Mouse (Mus musculus) myocyte (in vitro differentiated cells): ENCODE data around the gene Hpdl. TPM values are rescaled to one million over a fixed set of nuclear protein-coding genes. Genes with fewer than 3 reads are reported as not detected.
"Not testable (repeated sequence)": the region's sequence is repeated elsewhere in the genome, so short reads cannot be mapped to it uniquely, and the experiment has no call there.

Source experiments
- H3K27me3 ChIP-seq: one replicate; pipeline ENCODE4 v1.6.1; 2011; ENCODE audit not compliant: control insufficient read depth, insufficient read depth, insufficient read length
- H3K36me3 ChIP-seq: one replicate; pipeline ENCODE4 v1.6.1; 2011; ENCODE audit not compliant: control insufficient read depth, insufficient read depth
- H3K4me2 ChIP-seq: one replicate; pipeline ENCODE4 v1.6.1; 2011; ENCODE audit warnings: low read depth, control low read depth
- H3K4me3 ChIP-seq: one replicate; pipeline ENCODE4 v1.5.1; 2011; ENCODE audit warnings: mild to moderate bottlenecking, control low read depth, moderate library complexity
- H3K79me2 ChIP-seq: one replicate; pipeline ENCODE4 v1.6.1; 2011; ENCODE audit not compliant: control insufficient read depth, insufficient read depth
- H3ac ChIP-seq: one replicate; pipeline ENCODE4 v1.6.1; 2011; ENCODE audit not compliant: control insufficient read depth, insufficient read length
- CEBPB ChIP-seq: IDR thresholded peaks from 2 replicates; pipeline ENCODE4 v1.6.1; 2011; ENCODE audit warnings: mild to moderate bottlenecking, moderate library complexity; ENCODE audit not compliant: poor library complexity, insufficient read depth, severe bottlenecking
- E2F4 ChIP-seq: IDR thresholded peaks from one replicate; pipeline ENCODE4 v1.6.1; 2011; ENCODE audit warnings: mild to moderate bottlenecking, control low read depth, moderate library complexity; ENCODE audit not compliant: insufficient read depth
- MAX ChIP-seq: IDR thresholded peaks from one replicate; pipeline ENCODE4 v1.6.1; 2011; ENCODE audit warnings: low read depth, mild to moderate bottlenecking, control low read depth
- MYOD1 ChIP-seq, 3 experiments: IDR thresholded peaks; one replicate each; pipeline ENCODE4 v1.6.1; 2011; ENCODE audit warnings: control low read depth in 2 of 3, low read depth in 2 of 3, mild to moderate bottlenecking in 2 of 3, moderate library complexity in 1 of 3; ENCODE audit not compliant: insufficient read length in 2 of 3, control insufficient read depth in 1 of 3
- MYOG ChIP-seq, 3 experiments: IDR thresholded peaks; one replicate each; pipeline ENCODE4 v1.6.1; 2011; ENCODE audit warnings: control low read depth in 2 of 3, low read depth in 2 of 3, mild to moderate bottlenecking in 2 of 3; ENCODE audit not compliant: insufficient read length in 2 of 3, control insufficient read depth in 1 of 3, insufficient read depth in 1 of 3
- POLR2A ChIP-seq: IDR thresholded peaks from one replicate; pipeline ENCODE4 v1.6.1; 2011; ENCODE audit warnings: low read depth, mild to moderate bottlenecking, control low read depth, moderate library complexity; ENCODE audit not compliant: insufficient read length
- POLR2AphosphoS2 ChIP-seq: IDR thresholded peaks from one replicate; pipeline ENCODE4 v1.6.1; 2011; ENCODE audit warnings: low read depth, control low read depth; ENCODE audit not compliant: insufficient read length
- REST ChIP-seq: IDR thresholded peaks from one replicate; pipeline ENCODE4 v1.6.1; 2011; ENCODE audit warnings: mild to moderate bottlenecking, control low read depth, moderate library complexity; ENCODE audit not compliant: insufficient read depth, insufficient read length
- SRF ChIP-seq: IDR thresholded peaks from one replicate; pipeline ENCODE4 v1.6.1; 2011; ENCODE audit warnings: low read depth; ENCODE audit not compliant: control insufficient read depth, insufficient read length
- TCF12 ChIP-seq: IDR thresholded peaks from one replicate; pipeline ENCODE4 v1.6.1; 2011; ENCODE audit warnings: mild to moderate bottlenecking, control low read depth; ENCODE audit not compliant: poor library complexity, insufficient read depth, severe bottlenecking
- TCF3 ChIP-seq: IDR thresholded peaks from one replicate; pipeline ENCODE4 v1.6.1; 2011; ENCODE audit warnings: low read depth, control low read depth; ENCODE audit not compliant: insufficient read length
- USF1 ChIP-seq: IDR thresholded peaks from one replicate; pipeline ENCODE4 v1.6.1; 2011; ENCODE audit warnings: low read depth, mild to moderate bottlenecking, control low read depth, moderate library complexity
- polyA plus RNA-seq: library from polyadenylated mRNA; unstranded; fragments of >200 nt; fragmentation: generic; extraction: Trizol; gene quantifications from one replicate; pipeline ENCODE4 v1.2.1, GENCODE M21; 2012; ENCODE audit warnings: missing spikeins

The Hpdl gene
- polyA plus RNA-seq, 1 experiment, result 1.5 TPM

DNA sequence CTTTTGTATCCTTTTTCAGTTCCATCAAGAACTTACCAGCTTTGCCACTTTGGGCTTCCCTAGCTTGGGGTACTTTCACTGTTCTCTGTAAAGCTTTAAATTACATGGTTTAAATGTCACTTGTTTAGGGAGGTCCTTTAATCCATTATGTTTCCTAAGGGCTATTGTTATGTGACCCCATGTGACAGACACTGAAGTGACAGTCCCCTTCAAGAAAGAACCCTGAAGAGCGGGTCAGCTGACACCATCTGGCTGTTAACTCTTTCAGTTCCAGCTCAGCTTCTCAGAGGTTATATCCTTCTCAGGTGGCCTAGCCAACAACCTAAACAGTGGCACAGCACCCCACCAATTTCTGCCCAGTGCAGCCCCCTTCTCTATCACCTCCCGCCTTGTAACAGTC lies 32.8 kb upstream of the Hpdl start:
- no peak for TF ChIP-seq MYOD1 (IDR thresholded peaks at IDR 0.05; ENCODE audit: control insufficient read depth in 1 of 3, insufficient read length in 2 of 3, low read depth in 2 of 3)
- no peak for TF ChIP-seq CEBPB
- TF ChIP-seq MYOG (IDR thresholded peaks at IDR 0.05; ENCODE audit: control insufficient read depth in 1 of 3, insufficient read depth in 1 of 3, insufficient read length in 2 of 3, low read depth in 2 of 3), result no peak
- no peak for TF ChIP-seq SRF
- TF ChIP-seq REST, result no peak
- TF ChIP-seq POLR2AphosphoS2, result no peak
- TF ChIP-seq USF1, result no peak
- no peak for TF ChIP-seq E2F4
- no peak for TF ChIP-seq POLR2A
- Histone ChIP-seq H3ac (no peak overlapping the region), H3K27me3 (peaks cover 44% of the 10 kb centered on the region), H3K4me3 (no peak overlapping the region), H3K79me2 (no peaks in the 10 kb centered on the region), H3K36me3 (no peaks in the 10 kb centered on the region), H3K4me2 (no peak overlapping the region)

DNA sequence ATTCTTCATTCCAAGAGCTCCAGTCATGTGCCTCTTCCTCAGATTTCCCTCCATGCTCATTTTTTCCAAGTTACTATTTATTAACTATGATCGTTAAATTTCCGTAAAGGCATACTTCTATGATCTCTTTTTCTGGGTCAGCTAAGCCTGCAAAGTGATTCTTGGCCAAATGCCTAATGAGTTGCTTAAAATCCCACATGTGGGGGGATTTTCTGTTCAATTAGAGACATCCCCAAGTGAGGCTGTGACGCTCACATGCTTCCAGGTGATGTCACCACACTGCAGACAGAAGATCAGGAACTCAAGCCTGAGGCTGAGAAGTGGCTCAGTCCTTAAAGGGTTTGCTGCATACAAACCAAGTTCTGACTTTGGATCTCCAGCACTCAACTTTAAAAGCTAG lies 28.4 kb upstream of the Hpdl start:
- no peak for TF ChIP-seq E2F4
- H3K4me3 ChIP-seq, result no peak overlapping the region
- H3K27me3 ChIP-seq, result peaks cover 43% of the 10 kb centered on the region
- H3ac ChIP-seq, result no peak overlapping the region
- no peak overlapping the region for H3K4me2 ChIP-seq
- H3K36me3 ChIP-seq, result no peaks in the 10 kb centered on the region
- H3K79me2 ChIP-seq, result no peaks in the 10 kb centered on the region

DNA sequence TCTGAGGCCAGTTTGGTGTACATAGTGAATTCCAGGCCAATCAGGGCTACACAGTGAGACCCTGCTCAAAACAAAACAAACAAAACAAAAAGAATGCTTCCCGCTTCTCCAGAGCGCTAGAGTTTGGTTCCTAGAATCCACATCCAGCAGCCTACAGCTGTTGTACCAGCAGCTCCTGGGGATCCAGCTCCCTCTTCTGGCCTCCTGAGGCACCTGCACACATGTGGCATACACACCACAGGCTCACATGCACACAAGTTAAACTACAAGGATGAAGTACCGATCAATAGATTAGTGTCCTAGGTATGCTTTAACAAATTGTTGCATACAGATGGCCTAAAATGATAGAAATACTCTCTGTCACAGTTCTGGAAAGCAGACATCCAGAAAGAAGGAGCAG lies 22.8 kb upstream of the Hpdl start:
- Histone ChIP-seq H3K36me3 (no peaks in the 10 kb centered on the region), H3K4me2 (no peak overlapping the region), H3ac (no peak overlapping the region), H3K79me2 (no peaks in the 10 kb centered on the region), H3K27me3 (peaks cover 34% of the 10 kb centered on the region), H3K4me3 (no peak overlapping the region)
- TF ChIP-seq TCF12 (no peak), E2F4 (no peak), TCF3 (no peak), CEBPB (no peak), MAX (no peak)

DNA sequence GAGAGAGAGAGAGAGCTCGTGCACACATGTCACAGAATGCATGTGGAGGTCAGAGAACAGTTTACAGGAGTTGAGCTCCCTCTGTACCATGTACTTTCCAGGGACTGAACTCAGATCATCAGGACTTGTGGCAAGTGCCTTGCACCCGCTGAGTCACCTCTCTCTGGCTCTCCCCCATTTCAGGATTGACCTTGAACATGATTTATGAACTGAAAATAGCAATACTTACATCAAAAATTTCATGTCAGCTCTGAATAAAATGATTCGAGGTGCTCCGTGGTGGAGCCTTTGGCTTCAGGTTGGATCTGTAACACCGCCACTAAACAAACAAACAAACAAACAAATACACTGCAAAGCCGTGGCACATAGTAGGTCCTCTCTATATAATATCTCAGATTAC lies 19.3 kb upstream of the Hpdl start:
- Histone ChIP-seq H3K36me3 (no peaks in the 10 kb centered on the region), H3K4me3 (no peak overlapping the region)

DNA sequence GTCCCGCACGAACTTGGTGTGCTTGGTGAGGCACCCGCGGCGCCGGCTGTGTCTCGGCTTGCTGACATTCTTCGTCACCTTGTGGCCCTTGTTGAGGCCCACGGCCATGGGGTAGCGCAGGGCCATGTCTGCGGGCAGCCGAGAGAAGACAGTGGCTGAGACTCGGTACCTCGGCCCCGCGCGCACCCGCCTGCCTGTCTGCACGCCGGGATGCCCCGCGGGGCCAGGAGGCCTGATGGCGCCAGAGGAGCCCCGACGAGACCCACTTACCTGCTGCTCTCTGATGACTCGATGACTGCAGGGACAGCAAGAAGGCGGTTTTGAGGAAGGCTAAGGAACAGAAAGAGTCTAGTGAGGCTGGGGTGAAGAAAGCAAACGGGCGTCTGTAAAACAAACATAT lies 18.6 kb upstream of the Hpdl start:
- H3ac ChIP-seq, H3K4me2 ChIP-seq, H3K36me3 ChIP-seq, H3K4me3 ChIP-seq, H3K79me2 ChIP-seq: not testable (repeated sequence)
- peaks cover 20% of the 10 kb centered on the region for H3K27me3 ChIP-seq

More for the DNA sequence above, 19.3 kb upstream of the Hpdl start:
- no peak overlapping the region for H3K4me2 ChIP-seq
- peaks cover 25% of the 10 kb centered on the region for H3K27me3 ChIP-seq
- no peak for TF ChIP-seq POLR2A
- no peak for TF ChIP-seq MAX
- no peak for TF ChIP-seq SRF
- no peak for TF ChIP-seq USF1
- TF ChIP-seq TCF3, result no peak
- H3ac ChIP-seq, result no peak overlapping the region
- H3K79me2 ChIP-seq, result no peaks in the 10 kb centered on the region

DNA sequence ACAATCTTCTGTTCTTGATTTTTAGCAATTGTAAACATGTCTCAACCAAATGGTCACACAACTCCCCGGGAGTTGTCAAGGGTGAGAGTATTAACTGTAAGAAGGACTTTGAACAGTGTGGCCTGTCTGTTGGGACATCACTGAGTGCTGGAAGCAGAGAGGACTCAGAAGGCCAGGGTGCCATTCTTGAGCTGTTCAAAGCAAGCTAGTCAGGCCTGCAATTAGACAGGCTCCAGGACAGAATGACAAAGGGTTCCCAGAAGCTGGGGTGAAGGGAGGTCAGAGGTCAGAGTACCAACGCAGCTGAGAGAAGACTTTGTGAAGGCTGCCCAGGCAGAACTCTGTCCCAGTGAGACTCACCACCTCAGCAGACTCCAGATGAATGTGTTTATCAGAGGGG lies 17.5 kb upstream of the Hpdl start:
- no peak for TF ChIP-seq POLR2A
- Histone ChIP-seq H3K27me3 (peaks cover 20% of the 10 kb centered on the region), H3K36me3 (no peaks in the 10 kb centered on the region), H3K4me2 (no peak overlapping the region), H3K4me3 (no peak overlapping the region), H3ac (no peak overlapping the region), H3K79me2 (no peaks in the 10 kb centered on the region)

DNA sequence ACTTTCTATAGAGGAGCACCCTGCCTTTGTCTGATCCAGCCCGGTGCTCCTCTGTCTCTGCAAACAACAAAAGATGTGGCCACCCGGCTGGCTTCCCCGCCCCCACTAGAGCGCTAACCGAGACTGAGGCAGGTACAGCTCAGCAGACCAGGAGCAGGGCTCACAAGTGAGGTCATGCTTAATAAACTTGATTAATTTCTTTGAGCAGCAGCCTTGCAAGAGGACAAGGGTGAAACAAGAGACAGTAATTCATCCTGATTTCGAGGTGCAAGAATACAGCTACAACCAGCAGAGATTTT lies 8.5 kb upstream of the Hpdl start:
- no peak overlapping the region for H3K4me2 ChIP-seq
- peaks cover 28% of the 10 kb centered on the region for H3K27me3 ChIP-seq
- H3ac ChIP-seq, result no peak overlapping the region
- no peak overlapping the region for H3K4me3 ChIP-seq
- no peak for TF ChIP-seq POLR2AphosphoS2
- no peak for TF ChIP-seq E2F4
- TF ChIP-seq POLR2A, result no peak
- no peak for TF ChIP-seq USF1
- TF ChIP-seq SRF, result no peak
- no peaks in the 10 kb centered on the region for H3K36me3 ChIP-seq
- no peaks in the 10 kb centered on the region for H3K79me2 ChIP-seq
